Mouse (Mus musculus): ENCODE data around the gene Bcas1. TPM values are rescaled to one million over a fixed set of nuclear protein-coding genes. Genes with fewer than 3 reads are reported as not detected.

Bcas1 gene
- polyA plus RNA-seq, 1 experiment from 2014 or later: 0.97 TPM

DNA sequence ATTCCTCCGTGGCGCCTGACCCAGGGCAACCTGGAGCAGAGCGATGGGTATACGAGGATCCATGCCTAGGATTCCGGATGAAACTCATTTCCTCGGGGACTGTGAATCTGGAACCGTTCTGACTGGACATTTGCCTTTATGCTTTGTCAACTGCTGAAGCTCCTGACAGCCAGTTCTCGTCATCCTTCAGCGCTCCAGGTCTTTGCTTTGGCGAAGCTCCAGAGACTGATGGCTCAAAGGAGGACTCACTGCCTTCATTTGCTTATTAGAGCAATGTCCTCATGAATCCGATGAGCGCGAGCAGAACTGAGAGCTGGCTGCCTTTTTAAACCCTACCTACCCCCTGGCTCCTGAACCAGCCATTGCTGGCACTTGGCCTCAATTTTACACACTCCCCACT lies 11.1 kb upstream of the Bcas1 start:
- no peaks in the 10 kb centered on the region for H3K9me3 ChIP-seq (replicated peaks; ENCODE audit: control insufficient read depth, low read length)
- H3K27ac ChIP-seq (ENCODE audit: low read depth, low read length): no peak overlapping the region
- 40% methylated on average over 13 of the region's 13 CpGs for WGBS (ENCODE audit: insufficient replicate concordance)
- no peak overlapping the region for H3K9ac ChIP-seq (ENCODE audit: low read depth, low read length)
- ATAC-seq (replicated peaks; ENCODE audit: insufficient number of reproducible peaks, low FRiP score, low TSS enrichment): no peak
- H3K36me3 ChIP-seq (ENCODE audit: control insufficient read depth, insufficient read depth, low read length): no peaks in the 10 kb centered on the region
- peaks cover 38% of the 10 kb centered on the region for H3K27me3 ChIP-seq (ENCODE audit: control insufficient read depth, insufficient read depth, low read length)
- no peak overlapping the region for H3K4me2 ChIP-seq
- H3K4me1 ChIP-seq (ENCODE audit: control insufficient read depth, insufficient read depth, low read length): no peaks in the 10 kb centered on the region
- no peak overlapping the region for H3K4me3 ChIP-seq (ENCODE audit: low read depth, low read length)

DNA sequence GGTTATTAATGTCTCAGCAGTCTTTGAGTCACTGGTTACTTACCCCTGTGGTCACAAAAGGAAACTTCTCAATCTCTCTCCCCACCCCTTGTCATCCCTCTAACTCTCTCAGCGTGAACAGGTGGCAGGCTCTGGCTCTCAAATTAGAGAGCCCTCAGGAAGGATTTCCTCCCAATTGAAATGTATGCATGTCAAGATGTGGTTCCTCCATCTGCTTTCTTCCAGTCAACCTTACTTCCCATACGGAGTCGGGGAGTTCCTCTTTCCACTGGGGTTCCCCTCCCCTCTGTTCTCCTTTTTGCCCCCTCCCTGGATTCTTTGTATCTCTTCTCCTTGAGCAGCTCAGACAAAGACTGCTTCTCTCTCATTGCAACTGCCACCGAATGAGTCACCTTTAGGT lies 8.6 kb upstream of the Bcas1 start:
- WGBS (ENCODE audit: insufficient replicate concordance): 61% methylated on average over 4 of the region's 4 CpGs
- no peaks in the 10 kb centered on the region for H3K36me3 ChIP-seq (ENCODE audit: control insufficient read depth, insufficient read depth, low read length)
- no peak overlapping the region for H3K4me2 ChIP-seq
- no peak overlapping the region for H3K9ac ChIP-seq (ENCODE audit: low read depth, low read length)
- no peak overlapping the region for H3K4me3 ChIP-seq (ENCODE audit: low read depth, low read length)
- no peak overlapping the region for H3K27ac ChIP-seq (ENCODE audit: low read depth, low read length)
- ATAC-seq (replicated peaks; ENCODE audit: insufficient number of reproducible peaks, low FRiP score, low TSS enrichment): no peak
- H3K27me3 ChIP-seq (ENCODE audit: control insufficient read depth, insufficient read depth, low read length): peaks cover 42% of the 10 kb centered on the region
- no peaks in the 10 kb centered on the region for H3K9me3 ChIP-seq (replicated peaks; ENCODE audit: control insufficient read depth, low read length)
- H3K4me1 ChIP-seq (ENCODE audit: control insufficient read depth, insufficient read depth, low read length): no peaks in the 10 kb centered on the region

DNA sequence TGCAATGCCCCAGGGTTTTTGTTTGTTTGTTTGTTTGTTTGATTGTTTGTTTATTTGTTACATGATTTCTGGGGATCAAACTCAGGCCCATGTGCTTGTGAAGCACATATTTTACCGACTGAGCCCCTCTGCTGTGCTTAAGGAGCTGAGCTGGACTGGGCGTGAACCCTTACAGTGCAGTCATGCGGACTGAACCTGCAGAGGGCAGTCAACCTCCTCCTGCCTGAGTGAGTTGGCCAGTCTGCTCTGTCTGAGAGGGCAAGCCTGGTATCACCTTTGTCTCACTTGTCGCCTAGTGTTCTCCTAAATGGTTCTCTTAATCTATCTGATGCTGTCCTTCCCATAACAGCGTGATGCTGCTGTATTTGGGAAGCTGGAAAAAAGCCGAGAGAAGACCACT lies 4.5 kb upstream of the Bcas1 start:
- no peak for ATAC-seq (replicated peaks; ENCODE audit: insufficient number of reproducible peaks, low FRiP score, low TSS enrichment)
- no peak overlapping the region for H3K27ac ChIP-seq (ENCODE audit: low read depth, low read length)
- H3K4me3 ChIP-seq (ENCODE audit: low read depth, low read length): no peak overlapping the region
- no peaks in the 10 kb centered on the region for H3K36me3 ChIP-seq (ENCODE audit: control insufficient read depth, insufficient read depth, low read length)
- H3K9me3 ChIP-seq (replicated peaks; ENCODE audit: control insufficient read depth, low read length): no peaks in the 10 kb centered on the region
- H3K27me3 ChIP-seq (ENCODE audit: control insufficient read depth, insufficient read depth, low read length): peaks cover 13% of the 10 kb centered on the region
- no peak overlapping the region for H3K4me2 ChIP-seq
- 53% methylated on average over 6 of the region's 6 CpGs for WGBS (ENCODE audit: insufficient replicate concordance)
- H3K4me1 ChIP-seq (ENCODE audit: control insufficient read depth, insufficient read depth, low read length): no peaks in the 10 kb centered on the region
- H3K9ac ChIP-seq (ENCODE audit: low read depth, low read length): no peak overlapping the region

DNA sequence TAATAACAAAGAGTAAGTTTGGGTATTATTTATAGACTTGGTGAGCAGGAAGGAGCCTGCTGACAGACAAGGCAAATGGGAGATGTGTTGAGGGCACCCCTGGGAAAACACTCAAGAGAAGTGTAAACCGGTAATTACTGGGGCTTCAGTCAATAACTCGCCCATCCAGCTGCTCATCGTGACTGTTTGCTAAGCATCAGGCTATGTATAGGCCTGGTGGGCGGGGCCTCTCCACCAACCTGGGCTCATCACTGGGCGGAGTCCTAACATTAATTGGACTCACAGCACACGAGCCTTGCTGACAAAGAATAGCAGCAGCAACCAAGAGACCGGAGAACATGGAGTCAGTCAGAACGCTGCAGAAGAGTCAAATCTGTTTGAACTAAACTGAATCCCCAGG lies 1.3 kb upstream of the Bcas1 start:
- Histone ChIP-seq H3K9me3 (replicated peaks; ENCODE audit: control insufficient read depth, low read length) (no peaks in the 10 kb centered on the region), H3K9ac (ENCODE audit: low read depth, low read length) (no peak overlapping the region), H3K4me2 (no peak overlapping the region), H3K4me1 (ENCODE audit: control insufficient read depth, insufficient read depth, low read length) (no peaks in the 10 kb centered on the region), H3K27me3 (ENCODE audit: control insufficient read depth, insufficient read depth, low read length) (0 out of 2 replicates have a peak, but pooled peaks cover 4% of the 10 kb centered on the region), H3K36me3 (ENCODE audit: control insufficient read depth, insufficient read depth, low read length) (no peaks in the 10 kb centered on the region), H3K27ac (ENCODE audit: low read depth, low read length) (no peak overlapping the region), H3K4me3 (ENCODE audit: low read depth, low read length) (no peak overlapping the region)
- ATAC-seq (replicated peaks; ENCODE audit: insufficient number of reproducible peaks, low FRiP score, low TSS enrichment): no peak
- WGBS (ENCODE audit: insufficient replicate concordance): 61% methylated on average over 8 of the region's 8 CpGs

DNA sequence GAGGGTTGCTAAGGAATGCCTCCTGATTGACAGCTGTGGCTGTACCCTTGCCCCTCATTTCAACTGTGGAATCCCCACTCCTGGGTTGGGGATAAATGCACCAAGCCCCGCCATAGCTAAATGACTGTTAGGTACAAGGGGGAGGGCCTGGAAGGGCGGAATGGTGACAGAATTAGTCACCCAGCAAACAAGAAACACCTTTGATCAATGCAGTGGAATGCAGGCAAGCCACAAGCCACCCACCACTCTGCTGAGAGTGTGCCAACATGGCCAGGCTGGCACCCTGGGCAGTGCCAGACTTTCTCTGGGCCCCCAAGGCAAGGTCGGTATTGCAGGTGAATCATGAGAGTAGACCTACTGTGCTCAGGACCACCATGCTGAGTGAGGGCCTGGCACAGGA lies 3.5 kb downstream of the Bcas1 start:
- H3K4me2 ChIP-seq: no peak overlapping the region

DNA sequence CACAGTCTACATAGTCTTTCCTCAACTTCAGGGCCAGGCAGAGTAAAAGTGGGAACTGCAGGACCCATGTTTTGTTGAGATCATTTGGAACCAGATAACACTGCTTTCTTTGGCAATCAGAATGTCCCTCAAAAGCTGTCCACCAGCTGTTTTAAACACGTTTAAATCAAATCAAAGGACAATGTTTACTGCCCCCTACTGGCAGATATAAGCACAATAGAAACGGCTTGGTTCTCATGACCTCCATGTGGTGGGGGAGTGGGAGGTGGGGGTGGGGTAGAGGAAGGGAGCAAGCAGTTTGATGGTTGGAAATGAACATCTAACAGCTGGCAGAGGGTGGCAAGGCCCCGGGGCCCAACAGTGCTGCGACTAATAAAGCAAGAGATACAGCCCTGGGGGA lies 5.7 kb downstream of the Bcas1 start:
- Histone ChIP-seq H3K36me3 (ENCODE audit: control insufficient read depth, insufficient read depth, low read length) (no peaks in the 10 kb centered on the region), H3K4me2 (no peak overlapping the region), H3K27ac (ENCODE audit: low read depth, low read length) (no peak overlapping the region), H3K4me1 (ENCODE audit: control insufficient read depth, insufficient read depth, low read length) (no peaks in the 10 kb centered on the region), H3K9ac (ENCODE audit: low read depth, low read length) (no peak overlapping the region), H3K9me3 (replicated peaks; ENCODE audit: control insufficient read depth, low read length) (no peaks in the 10 kb centered on the region), H3K27me3 (ENCODE audit: control insufficient read depth, insufficient read depth, low read length) (0 out of 2 replicates have a peak, but pooled peaks cover 3% of the 10 kb centered on the region), H3K4me3 (ENCODE audit: low read depth, low read length) (no peak overlapping the region)
- no peak for ATAC-seq (replicated peaks; ENCODE audit: insufficient number of reproducible peaks, low FRiP score, low TSS enrichment)
- 42% methylated on average over 4 of the region's 4 CpGs for WGBS (ENCODE audit: insufficient replicate concordance)

More for the DNA sequence above, 3.5 kb downstream of the Bcas1 start:
- Histone ChIP-seq H3K27ac (ENCODE audit: low read depth, low read length) (no peak overlapping the region), H3K9ac (ENCODE audit: low read depth, low read length) (no peak overlapping the region), H3K27me3 (ENCODE audit: control insufficient read depth, insufficient read depth, low read length) (no peaks in the 10 kb centered on the region), H3K36me3 (ENCODE audit: control insufficient read depth, insufficient read depth, low read length) (no peaks in the 10 kb centered on the region), H3K4me1 (ENCODE audit: control insufficient read depth, insufficient read depth, low read length) (no peaks in the 10 kb centered on the region), H3K4me3 (ENCODE audit: low read depth, low read length) (no peak overlapping the region), H3K9me3 (replicated peaks; ENCODE audit: control insufficient read depth, low read length) (no peaks in the 10 kb centered on the region)
- WGBS (ENCODE audit: insufficient replicate concordance): 56% methylated on average over 3 of the region's 3 CpGs
- ATAC-seq (replicated peaks; ENCODE audit: insufficient number of reproducible peaks, low FRiP score, low TSS enrichment): no peak; the same call in 1 of the 2 replicates

DNA sequence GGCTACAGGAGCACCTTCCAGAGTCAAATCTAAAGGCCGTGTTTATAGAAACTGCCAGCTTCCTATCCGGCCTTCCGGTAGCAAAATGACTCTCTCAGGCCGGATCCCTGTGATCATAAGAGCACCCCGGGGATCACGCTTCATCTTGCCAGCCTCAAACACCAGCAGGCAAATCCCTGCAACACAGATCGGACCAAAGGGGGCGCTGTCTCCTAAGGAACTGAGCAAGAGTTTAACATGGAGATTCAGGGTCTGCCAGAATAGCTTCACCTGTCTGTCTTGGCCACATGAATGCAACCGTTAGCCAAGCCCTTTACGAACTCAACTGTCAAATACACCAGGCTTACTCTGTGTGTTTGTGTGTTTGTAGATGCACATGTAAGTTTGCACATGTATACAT lies 8.9 kb downstream of the Bcas1 start:
- H3K4me1 ChIP-seq (ENCODE audit: control insufficient read depth, insufficient read depth, low read length): no peaks in the 10 kb centered on the region
- no peaks in the 10 kb centered on the region for H3K36me3 ChIP-seq (ENCODE audit: control insufficient read depth, insufficient read depth, low read length)
- 0 out of 2 replicates have a peak, but pooled peaks cover 5% of the 10 kb centered on the region for H3K27me3 ChIP-seq (ENCODE audit: control insufficient read depth, insufficient read depth, low read length)
- ATAC-seq (replicated peaks; ENCODE audit: insufficient number of reproducible peaks, low FRiP score, low TSS enrichment): no peak
- H3K4me3 ChIP-seq (ENCODE audit: low read depth, low read length): no peak overlapping the region
- H3K9ac ChIP-seq (ENCODE audit: low read depth, low read length): no peak overlapping the region
- no peak overlapping the region for H3K4me2 ChIP-seq
- H3K9me3 ChIP-seq (replicated peaks; ENCODE audit: control insufficient read depth, low read length): no peaks in the 10 kb centered on the region
- WGBS (ENCODE audit: insufficient replicate concordance): 40% methylated on average over 10 of the region's 10 CpGs
- no peak overlapping the region for H3K27ac ChIP-seq (ENCODE audit: low read depth, low read length)

DNA sequence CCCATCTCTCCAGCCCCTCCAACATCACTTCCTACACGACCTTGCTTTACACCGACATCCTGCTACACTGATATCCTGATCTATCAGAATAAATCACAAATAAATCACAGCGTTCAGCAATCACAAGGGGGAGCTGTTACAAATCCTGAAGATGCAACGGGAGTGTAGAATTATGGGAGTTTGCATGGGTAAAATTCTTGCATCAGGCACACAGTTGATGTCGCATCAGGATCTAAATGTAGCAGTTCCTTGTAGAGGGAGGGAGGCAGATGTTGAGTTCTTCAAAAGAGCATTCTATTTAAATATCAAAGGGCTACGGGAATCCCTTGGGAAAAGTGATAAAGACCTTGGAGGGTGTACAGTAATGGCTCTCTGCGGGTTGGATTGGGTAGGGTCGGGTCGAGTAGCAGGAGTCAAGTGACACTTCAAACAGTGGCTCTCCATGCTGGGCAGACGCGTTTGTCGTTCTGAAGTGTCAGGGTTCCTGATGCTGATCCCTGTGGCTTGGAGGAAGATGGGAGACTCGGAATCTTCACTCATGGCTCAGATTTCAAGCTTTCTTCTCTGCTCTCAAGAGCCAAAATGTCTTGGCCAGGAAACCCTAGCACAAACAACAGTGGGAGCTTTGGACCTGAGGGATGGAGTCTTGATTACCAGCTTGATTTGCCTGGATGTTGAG lies 16.0 kb downstream of the Bcas1 start:
- peak overlapping the region; percentile 23; the same call in 1 of the 2 replicates for H3K4me3 ChIP-seq (ENCODE audit: low read depth, low read length)
- no peak for ATAC-seq (replicated peaks; ENCODE audit: insufficient number of reproducible peaks, low FRiP score, low TSS enrichment)
- no peaks in the 10 kb centered on the region for H3K36me3 ChIP-seq (ENCODE audit: control insufficient read depth, insufficient read depth, low read length)
- no peaks in the 10 kb centered on the region for H3K9me3 ChIP-seq (replicated peaks; ENCODE audit: control insufficient read depth, low read length)
- H3K27me3 ChIP-seq (ENCODE audit: control insufficient read depth, insufficient read depth, low read length): peaks cover 29% of the 10 kb centered on the region
- no peak overlapping the region for H3K9ac ChIP-seq (ENCODE audit: low read depth, low read length)
- H3K4me1 ChIP-seq (ENCODE audit: control insufficient read depth, insufficient read depth, low read length): peaks cover 7% of the 10 kb centered on the region; the same call in 1 of the 2 replicates
- WGBS (ENCODE audit: insufficient replicate concordance): 2% methylated on average over 13 of the region's 13 CpGs
- H3K27ac ChIP-seq (ENCODE audit: low read depth, low read length): no peak overlapping the region
- H3K4me2 ChIP-seq: peak overlapping the region; percentile 53
